Mouse (Mus musculus) erythroblast, adult 5-6 weeks (primary cell): ENCODE results near the gene Zbtb33. TPM values are rescaled to one million over a fixed set of nuclear protein-coding genes. Genes with fewer than 3 reads are reported as not detected.
"Not testable (repeated sequence)": the region's sequence is repeated elsewhere in the genome, so short reads cannot be mapped to it uniquely, and the experiment has no call there.

ENCODE experiments used
- ATAC-seq: replicated peaks from 2 replicates; pipeline ENCODE4 v1.8.0; 2016; ENCODE audit warnings: moderate number of reproducible peaks, mild to moderate bottlenecking, moderate TSS enrichment, inconsistent platforms; ENCODE audit not compliant: poor library complexity, low FRiP score, severe bottlenecking
- total RNA-seq, 2 experiments: library from RNA; stranded (forward) in 1 of 2; stranded (reverse) in 1 of 2; fragments of 150-400 nt in 1 of 2; fragments of 200-764, 138-1000 nt in 1 of 2; gene quantifications; 2 replicates each; pipeline versions ENCODE4 v1.2.3 to v1.2.4; 2015 to 2017; ENCODE audit warnings: low replicate concordance in 2 of 2

Gene Zbtb33
- total RNA-seq (2015; ENCODE audit: low replicate concordance): 7.7 and 7.9 TPM in 2 replicates
- total RNA-seq (2017; ENCODE audit: low replicate concordance): 3.7 and 5.2 TPM in 2 replicates

DNA sequence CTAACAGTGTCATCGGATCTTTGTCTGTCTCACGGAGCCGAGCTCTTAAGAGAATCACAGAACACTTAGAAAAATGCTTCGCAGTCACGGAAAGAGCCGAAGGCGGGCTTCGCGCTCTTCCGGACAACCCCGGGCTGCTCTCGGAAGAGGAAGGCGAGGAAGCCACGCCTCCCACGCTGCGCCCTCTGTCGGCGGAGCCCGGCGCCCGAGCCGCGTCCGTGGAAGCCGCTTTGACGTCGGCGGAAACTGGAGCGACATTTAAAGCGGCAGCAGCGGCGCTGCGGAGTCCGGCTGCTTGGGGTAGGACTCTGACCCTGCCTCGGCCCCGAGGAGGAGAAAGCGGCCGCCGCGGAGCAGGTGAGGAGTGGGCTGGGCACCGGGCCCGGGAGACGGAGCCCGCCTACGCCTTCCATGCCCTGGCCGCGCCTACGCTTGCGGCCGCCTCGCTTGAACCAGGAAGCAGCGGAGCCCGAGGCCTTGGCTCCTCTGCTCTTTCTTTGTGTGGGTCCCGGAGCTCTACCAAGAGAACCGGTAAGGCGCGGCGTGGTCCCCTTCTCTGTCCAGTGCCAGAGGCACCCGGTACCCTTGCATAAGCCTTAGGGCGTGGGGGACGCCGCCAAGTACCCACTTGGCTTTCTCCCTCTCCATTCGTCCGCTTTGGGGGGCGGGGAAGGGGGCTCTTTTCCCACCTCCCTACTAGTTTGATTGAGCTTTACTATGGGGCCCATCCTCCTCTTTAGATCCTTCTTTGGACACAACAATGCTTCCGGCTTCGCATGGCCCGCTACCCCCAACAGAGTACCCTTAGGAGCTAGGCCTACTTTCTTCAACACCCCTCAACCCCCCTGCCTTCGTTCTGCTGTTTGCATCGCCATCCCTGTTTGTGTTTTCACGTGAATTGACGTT lies at the start of gene Zbtb33:
Gene Zbtb33 (plus strand): TSS at position 242 of the 906 bp plus-strand sequence.
- peak; percentile 99 for ATAC-seq

- no peak for ATAC-seq
Observed at GRCm38 (mm10) chrX:38159097-38159496, 30.5 kb upstream of the Zbtb33 start.

- ATAC-seq: no peak
Observed at GRCm38 (mm10) chrX:38165315-38165714, 24.3 kb upstream of the Zbtb33 start.

GRCm38 (mm10) chrX:38166064-38166463 lies 23.5 kb upstream of the Zbtb33 start:
- no peak for ATAC-seq

DNA sequence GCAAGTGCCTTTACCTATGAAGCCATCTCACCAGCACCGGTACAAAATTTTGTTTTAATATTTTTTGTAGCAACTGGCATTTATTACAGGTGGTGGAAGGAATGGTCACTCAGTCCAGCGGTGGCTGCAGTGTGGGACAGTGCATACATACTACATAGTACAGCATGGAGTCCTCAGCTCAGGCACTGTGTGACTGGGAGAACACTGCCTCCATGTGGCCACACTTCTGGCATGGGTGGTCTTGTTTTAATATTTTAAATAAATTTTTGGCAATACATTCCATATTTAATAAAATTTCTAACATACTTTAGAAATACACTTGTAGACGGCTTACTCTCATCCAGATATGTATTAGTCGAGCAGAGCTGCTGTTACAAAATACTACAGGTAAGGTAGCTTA lies 23.0 kb upstream of the Zbtb33 start:
- no peak for ATAC-seq

GRCm38 (mm10) chrX:38179891-38180310 lies 9.7 kb upstream of the Zbtb33 start:
- not testable (repeated sequence) for ATAC-seq

- no peak; the same call in 1 of the 2 replicates for ATAC-seq
Observed at GRCm38 (mm10) chrX:38180656-38181607, 8.7 kb upstream of the Zbtb33 start.

- ATAC-seq: no peak
Observed at GRCm38 (mm10) chrX:38181608-38182258, 7.9 kb upstream of the Zbtb33 start.

- ATAC-seq: no peak
Observed at GRCm38 (mm10) chrX:38185520-38185919, 4.1 kb upstream of the Zbtb33 start.

GRCm38 (mm10) chrX:38190458-38190764 lies 818 bp downstream of the Zbtb33 start:
- no peak for ATAC-seq

- no peak for ATAC-seq
Observed at GRCm38 (mm10) chrX:38201816-38202215, 12.2 kb downstream of the Zbtb33 start.

DNA sequence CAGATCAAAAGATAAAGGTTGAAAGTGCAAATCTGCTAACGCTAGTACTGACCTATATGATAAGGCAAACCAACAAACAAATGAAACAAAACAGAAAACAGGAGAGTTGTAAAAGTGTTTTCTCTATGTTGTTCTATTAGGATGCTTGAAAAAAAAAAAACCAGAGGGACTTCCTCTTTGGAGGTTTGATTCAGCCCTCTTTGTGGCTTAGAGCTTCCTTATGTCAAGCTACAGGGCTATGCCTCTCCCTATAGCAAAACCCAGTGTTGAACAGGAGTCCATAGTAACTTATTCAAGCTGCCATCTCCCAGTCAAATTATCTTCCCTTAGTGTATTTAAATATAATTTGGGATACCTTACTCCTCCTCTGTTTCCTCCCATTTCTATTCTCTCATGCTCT lies 17.8 kb downstream of the Zbtb33 start:
- no peak for ATAC-seq

DNA sequence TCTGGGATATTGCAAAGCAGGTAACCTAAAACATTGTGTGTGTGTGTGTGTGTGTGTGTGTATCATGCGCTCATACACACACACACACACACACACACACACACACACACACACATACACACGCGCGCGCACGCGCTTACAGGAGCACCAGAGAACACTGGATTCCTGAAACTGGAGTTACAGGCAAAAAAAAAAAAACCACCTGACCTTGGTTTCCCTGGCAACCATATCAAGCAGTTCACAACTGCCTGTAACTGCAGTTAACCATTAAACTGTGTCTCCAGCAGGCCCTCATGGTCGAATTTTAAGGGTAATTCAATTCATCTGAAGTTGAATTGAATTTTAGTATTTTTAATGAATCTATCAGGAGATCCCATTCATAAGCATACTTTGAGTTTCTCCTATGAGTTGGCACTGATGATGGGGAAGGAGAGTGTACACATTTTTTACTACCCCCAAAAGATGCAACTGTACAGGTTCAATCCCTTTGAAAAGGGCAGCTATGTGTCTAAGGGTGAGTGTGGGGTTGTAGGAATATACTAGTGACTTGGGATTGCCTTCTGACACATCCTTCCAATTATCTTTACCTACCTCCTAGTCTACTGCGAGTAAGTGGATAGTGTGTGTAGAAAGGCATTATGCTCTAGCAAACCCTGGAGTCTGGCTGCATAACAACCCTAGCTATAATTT lies 27.5 kb downstream of the Zbtb33 start:
- no peak for ATAC-seq

GRCm38 (mm10) chrX:38217676-38217991 lies 28.0 kb downstream of the Zbtb33 start:
- no peak for ATAC-seq

- no peak for ATAC-seq
Observed at GRCm38 (mm10) chrX:38222757-38223156, 33.2 kb downstream of the Zbtb33 start.

GRCm38 (mm10) chrX:38229888-38230287 lies 40.3 kb downstream of the Zbtb33 start:
- no peak for ATAC-seq

DNA sequence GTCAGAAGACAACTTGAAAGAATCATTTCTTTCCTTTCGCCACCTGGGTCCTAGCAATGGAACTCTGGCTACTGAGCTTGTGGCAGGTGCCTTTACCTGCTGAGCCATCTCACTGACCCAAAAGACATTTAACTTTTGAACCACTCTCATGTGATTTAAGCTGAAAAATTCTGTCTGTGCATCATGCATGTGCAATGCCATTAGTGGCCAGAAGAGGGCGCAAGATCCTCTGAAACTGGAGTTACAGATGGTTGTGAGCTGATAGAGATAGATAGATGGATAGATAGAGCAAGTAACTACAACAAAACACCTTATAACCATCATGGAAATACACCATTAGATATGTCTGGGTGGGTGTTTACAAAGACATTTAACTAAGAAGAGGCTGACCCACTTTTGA lies 48.1 kb downstream of the Zbtb33 start:
- no peak for ATAC-seq
